Mouse (Mus musculus) heart, postnatal 14 days (tissue): Measurements from ENCODE around the gene Relch. TPM values are rescaled to one million over a fixed set of nuclear protein-coding genes. Genes with fewer than 3 reads are reported as not detected.
"Not testable (repeated sequence)": the region's sequence is repeated elsewhere in the genome, so short reads cannot be mapped to it uniquely, and the experiment has no call there.

Source experiments
- DNase-seq, 2 experiments: peaks; one replicate each; pipeline ENCODE4 v3.0.0; 2021 to 2022
- intact Hi-C: fragments of 180-260 bp; cut with DNase I; formaldehyde crosslinking; loops from one replicate; pipeline ENCODE4 v1.15.1; 2025
- total RNA-seq, 2 experiments: library from RNA; stranded (reverse); gene quantifications; 2 replicates each; pipeline ENCODE4 v1.2.3; 2021

Relch gene
- total RNA-seq, 2 experiments from 2014 or later, result 22.9 to 25.3 TPM

GRCm38 (mm10) chr1:105738334-105738733 lies 74.7 kb downstream of the Relch start:
- DNase-seq, result no peak
- intact Hi-C loops, result no loop called here

GRCm38 (mm10) chr1:105739493-105739892 lies 75.8 kb downstream of the Relch start:
- intact Hi-C loops, result no loop called here

GRCm38 (mm10) chr1:105742481-105742880 lies 78.8 kb downstream of the Relch start:
- DNase-seq, result no peak
- intact Hi-C loops, result loop anchor here (10.0 kb wide), 1 partner anchor 292 kb away; no protein-coding TSS in a partner anchor

More at GRCm38 (mm10) chr1:105739493-105739892, 75.8 kb downstream of the Relch start:
- no peak for DNase-seq

GRCm38 (mm10) chr1:105746444-105746843 lies 82.8 kb downstream of the Relch start:
- no peak for DNase-seq
- intact Hi-C loops, result loop anchor here (10.0 kb wide), 1 partner anchor 288 kb away; no protein-coding TSS in a partner anchor

GRCm38 (mm10) chr1:105746858-105747596 lies 83.4 kb downstream of the Relch start:
- no peak for DNase-seq
- intact Hi-C loops, result loop anchor here (10.0 kb wide), 1 partner anchor 288 kb away; no protein-coding TSS in a partner anchor

- no peak for DNase-seq
- intact Hi-C loops, result loop anchor here (10.0 kb wide), 1 partner anchor 287 kb away; no protein-coding TSS in a partner anchor
Measured at GRCm38 (mm10) chr1:105748091-105748799, 84.6 kb downstream of the Relch start.

- DNase-seq, result no peak
- intact Hi-C loops, result no loop called here
Measured at GRCm38 (mm10) chr1:105752196-105752595, 88.5 kb downstream of the Relch start.

GRCm38 (mm10) chr1:105752944-105753343 lies 89.3 kb downstream of the Relch start:
- no peak for DNase-seq

GRCm38 (mm10) chr1:105758798-105759197 lies 95.1 kb downstream of the Relch start:
- no peak for DNase-seq
- intact Hi-C loops, result no loop called here

More at GRCm38 (mm10) chr1:105752944-105753343, 89.3 kb downstream of the Relch start:
- intact Hi-C loops, result no loop called here

- no peak for DNase-seq
- intact Hi-C loops, result no loop called here
Measured at GRCm38 (mm10) chr1:105759422-105760165, 95.9 kb downstream of the Relch start.

- intact Hi-C loops, result no loop called here
- DNase-seq, result no peak
Measured at GRCm38 (mm10) chr1:105765586-105765985, 101.9 kb downstream of the Relch start.

GRCm38 (mm10) chr1:105766099-105766498 lies 102.4 kb downstream of the Relch start:
- intact Hi-C loops, DNase-seq: not testable (repeated sequence)

GRCm38 (mm10) chr1:105768397-105768796 lies 104.7 kb downstream of the Relch start:
- no peak for DNase-seq
- intact Hi-C loops, result no loop called here

- intact Hi-C loops, result no loop called here
- no peak for DNase-seq
Measured at GRCm38 (mm10) chr1:105770685-105771084, 107.0 kb downstream of the Relch start.

- intact Hi-C loops, result no loop called here
- DNase-seq, result no peak
Measured at GRCm38 (mm10) chr1:105776426-105776825, 112.8 kb downstream of the Relch start.

- intact Hi-C loops, result no loop called here
- DNase-seq, result no peak
Measured at GRCm38 (mm10) chr1:105780079-105780456, 116.4 kb downstream of the Relch start.

GRCm38 (mm10) chr1:105780457-105781364 lies 117.0 kb downstream of the Relch start, which contains the start of gene Tnfrsf11a:
Gene Tnfrsf11a, plus strand, starts transcription at chr1:105780718.
- intact Hi-C loops, result no loop called here
- DNase-seq, result peak; percentile 77 to 79

- intact Hi-C loops, result no loop called here
- no peak for DNase-seq
Measured at GRCm38 (mm10) chr1:105781391-105782146, 117.9 kb downstream of the Relch start.
